Mouse (Mus musculus): Measurements from ENCODE around the gene Jmjd6. TPM values are rescaled to one million over a fixed set of nuclear protein-coding genes. Genes with fewer than 3 reads are reported as not detected.
"Not testable (repeated sequence)": the region's sequence is repeated elsewhere in the genome, so short reads cannot be mapped to it uniquely, and the experiment has no call there.

The Jmjd6 gene
- polyA plus RNA-seq, 1 experiment = 24.2 TPM

DNA sequence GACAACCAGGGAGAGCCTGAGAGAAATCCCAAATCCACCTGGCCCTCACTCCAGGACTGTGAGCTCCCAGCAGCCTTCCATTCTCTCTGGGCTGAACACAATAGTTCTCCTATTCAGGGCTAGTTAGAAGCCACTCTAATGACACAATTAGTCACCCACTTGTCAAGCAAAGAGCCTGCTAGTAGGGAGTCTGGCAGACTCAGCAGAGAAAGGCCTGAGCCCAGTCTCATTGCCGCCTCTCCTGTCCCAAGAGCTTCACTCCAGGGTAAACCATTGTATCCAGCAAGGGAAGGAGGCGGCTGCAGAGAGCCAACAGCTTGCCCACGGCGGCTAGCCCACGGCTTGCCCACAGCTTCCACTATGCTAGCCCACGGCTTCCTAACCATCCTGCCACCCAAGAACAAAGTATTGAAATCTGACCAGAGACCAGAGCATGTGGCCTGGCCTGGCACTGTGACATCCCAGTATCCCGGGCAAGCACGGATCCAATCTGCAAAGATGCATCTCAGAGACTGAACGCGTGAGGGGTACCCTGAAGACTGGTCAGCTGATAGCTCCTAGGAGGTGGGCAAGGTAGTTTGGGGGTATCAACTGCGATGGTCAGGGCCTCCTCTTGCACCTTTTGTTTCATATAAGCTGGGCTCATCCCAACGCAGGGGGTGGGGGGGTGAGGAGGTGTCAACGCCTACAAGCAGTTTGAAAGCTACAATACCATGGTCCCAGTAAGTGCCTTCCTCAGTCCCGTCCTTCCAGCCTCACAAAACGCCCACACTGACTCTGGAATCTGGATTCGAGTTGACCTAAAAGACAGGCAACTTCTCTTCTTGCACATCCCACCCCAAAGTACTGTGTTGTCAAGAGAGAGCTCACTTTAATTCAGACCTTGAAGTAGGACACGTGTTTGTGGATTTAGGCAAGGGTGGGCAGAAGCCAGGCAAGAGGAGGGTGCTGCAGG is 16.4 kb downstream of the Jmjd6 start:
- no peaks in the 10 kb centered on the region for H3K36me3 ChIP-seq (ENCODE audit: control insufficient read depth, insufficient read depth, low read length)
- TF ChIP-seq CTCF (IDR thresholded peaks at IDR 0.05; ENCODE audit: extremely low read depth, insufficient read length, insufficient replicate concordance, low read depth, low read length) (no peak), POLR2A (IDR thresholded peaks at IDR 0.05; ENCODE audit: low read depth, low read length) (no peak)
- 46% methylated on average over 17 of the region's 17 CpGs for WGBS

DNA sequence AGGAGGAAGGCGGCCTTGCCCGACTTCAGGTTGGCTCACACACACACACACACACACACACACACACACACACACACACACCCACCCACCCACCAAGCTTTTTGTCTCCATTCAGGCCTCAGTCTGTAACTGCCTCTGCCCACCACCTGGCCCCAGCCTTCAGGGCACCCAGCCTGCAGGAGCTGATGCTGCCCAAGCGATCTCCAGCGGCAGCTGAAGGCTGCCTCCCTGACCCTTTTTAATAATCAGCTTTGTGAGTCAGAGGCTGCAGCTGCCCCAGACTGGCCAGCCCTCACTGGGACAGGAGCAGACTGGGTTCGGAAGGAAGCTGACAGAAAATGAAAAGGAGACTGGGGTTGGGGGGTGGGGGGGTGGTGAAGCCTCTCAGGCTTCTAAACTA is 18.0 kb downstream of the Jmjd6 start:
- Histone ChIP-seq H3K27ac (ENCODE audit: insufficient read depth, low read depth, low read length) (no peak overlapping the region), H3K36me3 (ENCODE audit: control insufficient read depth, insufficient read depth, low read length) (no peaks in the 10 kb centered on the region), H3K4me1 (ENCODE audit: control insufficient read depth, insufficient read depth, insufficient read length, low read length) (peaks cover 14% of the 10 kb centered on the region; the same call in 1 of the 2 replicates), H3K4me3 (ENCODE audit: low read depth, low read length) (no peak overlapping the region), H3K27me3 (ENCODE audit: control insufficient read depth, insufficient read depth, low read length) (no peaks in the 10 kb centered on the region)
- 84% methylated on average over 5 of the region's 5 CpGs for WGBS
- TF ChIP-seq CTCF (IDR thresholded peaks at IDR 0.05; ENCODE audit: extremely low read depth, insufficient read length, insufficient replicate concordance, low read depth, low read length) = no peak
- TF ChIP-seq POLR2A (IDR thresholded peaks at IDR 0.05; ENCODE audit: low read depth, low read length) = no peak

More for the DNA sequence above, 16.4 kb downstream of the Jmjd6 start:
- Histone ChIP-seq H3K27ac (ENCODE audit: insufficient read depth, low read depth, low read length) (peak overlapping the region; percentile 45), H3K4me3 (ENCODE audit: low read depth, low read length) (peak overlapping the region; percentile 74), H3K4me1 (ENCODE audit: control insufficient read depth, insufficient read depth, insufficient read length, low read length) (peaks cover 11% of the 10 kb centered on the region; the same call in 1 of the 2 replicates), H3K27me3 (ENCODE audit: control insufficient read depth, insufficient read depth, low read length) (no peaks in the 10 kb centered on the region)

DNA sequence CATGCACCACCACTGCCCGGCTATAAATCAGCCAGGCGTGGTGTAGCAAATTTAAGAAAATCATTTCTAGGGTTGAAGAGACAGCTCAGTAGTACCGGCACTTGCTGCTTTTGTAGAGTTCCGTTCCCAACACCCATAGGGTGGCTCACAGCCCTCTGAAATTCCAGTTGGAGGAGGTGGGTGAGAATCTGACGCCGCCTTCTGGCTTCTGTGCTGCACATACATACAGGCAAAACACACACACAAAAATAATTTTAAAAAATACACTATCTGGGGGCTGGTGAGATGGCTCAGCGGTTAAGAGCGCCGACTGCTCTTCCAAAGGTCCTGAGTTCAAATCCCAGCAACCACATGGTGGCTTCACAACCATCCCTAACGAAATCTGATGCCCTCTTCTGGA is 19.4 kb downstream of the Jmjd6 start:
- H3K4me1 ChIP-seq (ENCODE audit: control insufficient read depth, insufficient read depth, insufficient read length, low read length) = peaks cover 17% of the 10 kb centered on the region; the same call in 1 of the 2 replicates
- H3K27me3 ChIP-seq (ENCODE audit: control insufficient read depth, insufficient read depth, low read length); H3K36me3 ChIP-seq (ENCODE audit: control insufficient read depth, insufficient read depth, low read length); H3K27ac ChIP-seq (ENCODE audit: insufficient read depth, low read depth, low read length); H3K4me3 ChIP-seq (ENCODE audit: low read depth, low read length): not testable (repeated sequence)
- 97% methylated on average over 10 of the region's 10 CpGs for WGBS

DNA sequence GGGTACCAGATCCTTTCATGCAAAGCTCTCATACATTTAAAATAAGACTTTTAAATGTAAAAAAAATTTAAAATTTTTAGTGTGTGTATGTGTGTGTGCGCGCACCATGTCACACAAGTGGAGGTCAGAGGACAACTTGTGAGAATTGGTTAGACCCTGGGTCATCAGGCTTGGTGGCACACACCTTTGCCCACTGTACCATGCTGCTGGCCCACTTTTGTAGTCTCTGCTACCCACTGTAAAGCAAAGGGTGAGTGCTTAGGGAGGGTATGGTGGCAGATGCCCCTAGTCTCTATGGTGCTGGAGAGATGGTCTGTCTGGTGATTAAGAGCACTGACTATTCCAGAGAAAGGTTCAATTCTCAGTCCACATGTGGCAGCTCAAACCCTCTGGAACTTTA is 20.0 kb downstream of the Jmjd6 start:
- TF ChIP-seq POLR2A (IDR thresholded peaks at IDR 0.05; ENCODE audit: low read depth, low read length) (no peak), CTCF (IDR thresholded peaks at IDR 0.05; ENCODE audit: extremely low read depth, insufficient read length, insufficient replicate concordance, low read depth, low read length) (no peak)
- Histone ChIP-seq H3K36me3 (ENCODE audit: control insufficient read depth, insufficient read depth, low read length) (no peaks in the 10 kb centered on the region), H3K4me3 (ENCODE audit: low read depth, low read length) (no peak overlapping the region), H3K27ac (ENCODE audit: insufficient read depth, low read depth, low read length) (no peak overlapping the region), H3K27me3 (ENCODE audit: control insufficient read depth, insufficient read depth, low read length) (no peaks in the 10 kb centered on the region), H3K4me1 (ENCODE audit: control insufficient read depth, insufficient read depth, insufficient read length, low read length) (peaks cover 20% of the 10 kb centered on the region; the same call in 1 of the 2 replicates)
- 96% methylated on average over 2 of the region's 2 CpGs for WGBS

DNA sequence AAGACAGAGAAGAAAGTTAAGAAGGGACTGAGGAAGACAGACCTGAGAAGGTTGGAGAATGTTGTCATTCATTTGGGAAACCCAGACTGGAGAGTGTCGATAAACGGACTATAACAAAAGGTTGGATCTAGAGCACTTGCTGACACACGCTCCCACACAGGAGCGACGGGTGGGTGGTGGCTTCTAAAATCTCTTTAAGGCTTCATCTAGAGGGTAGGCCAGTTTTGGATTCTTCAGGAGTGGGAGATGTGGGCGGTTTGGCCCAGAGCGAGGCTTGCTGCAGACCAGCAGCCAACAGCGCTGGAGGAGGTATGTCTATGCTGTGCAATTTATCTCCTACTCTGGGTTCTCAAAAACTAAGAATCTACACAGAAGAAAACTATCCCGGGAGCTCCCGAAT is 20.6 kb downstream of the Jmjd6 start:
- Histone ChIP-seq H3K4me3 (ENCODE audit: low read depth, low read length) (no peak overlapping the region), H3K27me3 (ENCODE audit: control insufficient read depth, insufficient read depth, low read length) (no peaks in the 10 kb centered on the region), H3K27ac (ENCODE audit: insufficient read depth, low read depth, low read length) (no peak overlapping the region), H3K36me3 (ENCODE audit: control insufficient read depth, insufficient read depth, low read length) (no peaks in the 10 kb centered on the region), H3K4me1 (ENCODE audit: control insufficient read depth, insufficient read depth, insufficient read length, low read length) (peaks cover 19% of the 10 kb centered on the region; the same call in 1 of the 2 replicates)
- no peak for TF ChIP-seq POLR2A (IDR thresholded peaks at IDR 0.05; ENCODE audit: low read depth, low read length)
- no peak for TF ChIP-seq CTCF (IDR thresholded peaks at IDR 0.05; ENCODE audit: extremely low read depth, insufficient read length, insufficient replicate concordance, low read depth, low read length)
- 88% methylated on average over 10 of the region's 10 CpGs for WGBS

DNA sequence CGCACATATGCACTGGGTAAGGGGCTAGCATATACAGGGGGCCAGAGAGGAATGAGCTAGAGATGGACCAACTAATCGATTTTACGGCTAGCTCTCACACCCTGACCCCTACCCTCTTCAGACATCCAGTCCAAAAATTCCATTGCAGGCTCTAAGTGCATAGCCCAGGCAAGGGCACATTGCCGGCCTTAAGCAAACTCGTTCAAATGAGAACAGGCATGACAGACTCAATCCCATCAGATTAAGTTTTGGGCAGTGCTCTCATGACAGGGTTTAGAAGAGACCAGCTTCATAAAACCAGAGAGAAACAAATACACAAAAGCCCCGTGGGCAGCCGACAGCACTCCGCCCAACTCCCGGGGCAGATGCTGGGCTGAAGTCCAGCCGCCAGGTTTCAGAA is 21.0 kb downstream of the Jmjd6 start:
- peaks cover 19% of the 10 kb centered on the region; the same call in 1 of the 2 replicates for H3K4me1 ChIP-seq (ENCODE audit: control insufficient read depth, insufficient read depth, insufficient read length, low read length)
- no peaks in the 10 kb centered on the region for H3K36me3 ChIP-seq (ENCODE audit: control insufficient read depth, insufficient read depth, low read length)
- no peak overlapping the region; the same call in 1 of the 2 replicates for H3K27ac ChIP-seq (ENCODE audit: insufficient read depth, low read depth, low read length)
- no peaks in the 10 kb centered on the region for H3K27me3 ChIP-seq (ENCODE audit: control insufficient read depth, insufficient read depth, low read length)
- H3K4me3 ChIP-seq (ENCODE audit: low read depth, low read length) = no peak overlapping the region
- TF ChIP-seq POLR2A (IDR thresholded peaks at IDR 0.05; ENCODE audit: low read depth, low read length) (no peak), CTCF (IDR thresholded peaks at IDR 0.05; ENCODE audit: extremely low read depth, insufficient read length, insufficient replicate concordance, low read depth, low read length) (no peak)
- WGBS = 58% methylated on average over 10 of the region's 10 CpGs

Data from small intestine, adult 2 months (tissue).